Mouse (Mus musculus): ENCODE measurements around the gene Csad. TPM values are rescaled to one million over a fixed set of nuclear protein-coding genes. Genes with fewer than 3 reads are reported as not detected.
A peak's percentile ranks its signal among the peaks of the same experiment; 100 is the strongest.

The Csad gene
- polyA plus RNA-seq, 1 experiment: 77.6 TPM

- TF ChIP-seq POLR2A (IDR thresholded peaks at IDR 0.05; ENCODE audit: control insufficient read depth, extremely low read depth, insufficient read depth, low read length, poor library complexity): no peak
- TF ChIP-seq CTCF (IDR thresholded peaks at IDR 0.05; ENCODE audit: borderline replicate concordance, control insufficient read depth, extremely low read depth, insufficient read depth, low read length, poor library complexity): no peak
- H3K36me3 ChIP-seq (ENCODE audit: control insufficient read depth, insufficient read depth, low read length): no peaks in the 10 kb centered on the region
- no peaks in the 10 kb centered on the region for H3K27me3 ChIP-seq (ENCODE audit: control insufficient read depth, insufficient read depth, low read length)
- peak overlapping the region; percentile 68 for H3K27ac ChIP-seq (ENCODE audit: control insufficient read depth, insufficient read depth, low read length)
- H3K4me3 ChIP-seq (ENCODE audit: control insufficient read depth, insufficient read depth, low read length): peak overlapping the region; percentile 43
- H3K4me1 ChIP-seq (replicated peaks; ENCODE audit: control insufficient read depth, insufficient read depth, low read length): peaks cover 9% of the 10 kb centered on the region
- under 1% methylated on average over 21 of the region's 21 CpGs for WGBS
- peak; percentile 76 for DNase-seq
Measured at GRCm38 (mm10) chr15:102224992-102225617, 20.6 kb upstream of the Csad start.

GRCm38 (mm10) chr15:102224186-102224991, 19.9 kb upstream of the Csad start:
- TF ChIP-seq POLR2A (IDR thresholded peaks at IDR 0.05; ENCODE audit: control insufficient read depth, extremely low read depth, insufficient read depth, low read length, poor library complexity) (0 out of 2 replicates have a peak, but pooled peaks have one; percentile 8), CTCF (IDR thresholded peaks at IDR 0.05; ENCODE audit: borderline replicate concordance, control insufficient read depth, extremely low read depth, insufficient read depth, low read length, poor library complexity) (peak; percentile 91)
- Histone ChIP-seq H3K27me3 (ENCODE audit: control insufficient read depth, insufficient read depth, low read length) (no peaks in the 10 kb centered on the region), H3K4me1 (replicated peaks; ENCODE audit: control insufficient read depth, insufficient read depth, low read length) (peaks cover 9% of the 10 kb centered on the region), H3K36me3 (ENCODE audit: control insufficient read depth, insufficient read depth, low read length) (no peaks in the 10 kb centered on the region), H3K27ac (ENCODE audit: control insufficient read depth, insufficient read depth, low read length) (peak overlapping the region; percentile 67), H3K4me3 (ENCODE audit: control insufficient read depth, insufficient read depth, low read length) (peak overlapping the region; percentile 43)
- peak; percentile 91 for DNase-seq
- WGBS: 13% methylated on average over 42 of the region's 43 CpGs

- no peak for DNase-seq
- TF ChIP-seq POLR2A (IDR thresholded peaks at IDR 0.05; ENCODE audit: control insufficient read depth, extremely low read depth, insufficient read depth, low read length, poor library complexity) (no peak), CTCF (IDR thresholded peaks at IDR 0.05; ENCODE audit: borderline replicate concordance, control insufficient read depth, extremely low read depth, insufficient read depth, low read length, poor library complexity) (no peak)
- Histone ChIP-seq H3K4me1 (replicated peaks; ENCODE audit: control insufficient read depth, insufficient read depth, low read length) (peaks cover 9% of the 10 kb centered on the region), H3K36me3 (ENCODE audit: control insufficient read depth, insufficient read depth, low read length) (no peaks in the 10 kb centered on the region), H3K27me3 (ENCODE audit: control insufficient read depth, insufficient read depth, low read length) (no peaks in the 10 kb centered on the region), H3K4me3 (ENCODE audit: control insufficient read depth, insufficient read depth, low read length) (no peak overlapping the region), H3K27ac (ENCODE audit: control insufficient read depth, insufficient read depth, low read length) (no peak overlapping the region)
- 88% methylated on average over 10 of the region's 10 CpGs for WGBS
Measured at GRCm38 (mm10) chr15:102222386-102222785, 17.9 kb upstream of the Csad start.

- no peak overlapping the region for H3K27ac ChIP-seq (ENCODE audit: control insufficient read depth, insufficient read depth, low read length)
- H3K27me3 ChIP-seq (ENCODE audit: control insufficient read depth, insufficient read depth, low read length): no peaks in the 10 kb centered on the region
- no peaks in the 10 kb centered on the region for H3K4me1 ChIP-seq (replicated peaks; ENCODE audit: control insufficient read depth, insufficient read depth, low read length)
- H3K4me3 ChIP-seq (ENCODE audit: control insufficient read depth, insufficient read depth, low read length): no peak overlapping the region
- DNase-seq: no peak
- TF ChIP-seq CTCF (IDR thresholded peaks at IDR 0.05; ENCODE audit: borderline replicate concordance, control insufficient read depth, extremely low read depth, insufficient read depth, low read length, poor library complexity) (no peak), POLR2A (IDR thresholded peaks at IDR 0.05; ENCODE audit: control insufficient read depth, extremely low read depth, insufficient read depth, low read length, poor library complexity) (no peak)
- peaks cover 31% of the 10 kb centered on the region for H3K36me3 ChIP-seq (ENCODE audit: control insufficient read depth, insufficient read depth, low read length)
- 94% methylated on average over 7 of the region's 7 CpGs for WGBS
Measured at GRCm38 (mm10) chr15:102217325-102217724, 12.8 kb upstream of the Csad start.

GRCm38 (mm10) chr15:102216459-102217228, 12.1 kb upstream of the Csad start:
- TF ChIP-seq POLR2A (IDR thresholded peaks at IDR 0.05; ENCODE audit: control insufficient read depth, extremely low read depth, insufficient read depth, low read length, poor library complexity): no peak
- TF ChIP-seq CTCF (IDR thresholded peaks at IDR 0.05; ENCODE audit: borderline replicate concordance, control insufficient read depth, extremely low read depth, insufficient read depth, low read length, poor library complexity): no peak
- peaks cover 37% of the 10 kb centered on the region for H3K36me3 ChIP-seq (ENCODE audit: control insufficient read depth, insufficient read depth, low read length)
- H3K4me1 ChIP-seq (replicated peaks; ENCODE audit: control insufficient read depth, insufficient read depth, low read length): no peaks in the 10 kb centered on the region
- H3K4me3 ChIP-seq (ENCODE audit: control insufficient read depth, insufficient read depth, low read length): no peak overlapping the region
- H3K27ac ChIP-seq (ENCODE audit: control insufficient read depth, insufficient read depth, low read length): no peak overlapping the region
- no peak for DNase-seq
- no peaks in the 10 kb centered on the region for H3K27me3 ChIP-seq (ENCODE audit: control insufficient read depth, insufficient read depth, low read length)
- WGBS: 97% methylated on average over 16 of the region's 16 CpGs

GRCm38 (mm10) chr15:102215624-102216023, 11.1 kb upstream of the Csad start:
- no peak overlapping the region for H3K27ac ChIP-seq (ENCODE audit: control insufficient read depth, insufficient read depth, low read length)
- no peaks in the 10 kb centered on the region for H3K27me3 ChIP-seq (ENCODE audit: control insufficient read depth, insufficient read depth, low read length)
- peaks cover 40% of the 10 kb centered on the region for H3K36me3 ChIP-seq (ENCODE audit: control insufficient read depth, insufficient read depth, low read length)
- DNase-seq: no peak
- H3K4me3 ChIP-seq (ENCODE audit: control insufficient read depth, insufficient read depth, low read length): no peak overlapping the region
- 92% methylated on average over 6 of the region's 6 CpGs for WGBS
- TF ChIP-seq POLR2A (IDR thresholded peaks at IDR 0.05; ENCODE audit: control insufficient read depth, extremely low read depth, insufficient read depth, low read length, poor library complexity) (no peak), CTCF (IDR thresholded peaks at IDR 0.05; ENCODE audit: borderline replicate concordance, control insufficient read depth, extremely low read depth, insufficient read depth, low read length, poor library complexity) (no peak)
- no peaks in the 10 kb centered on the region for H3K4me1 ChIP-seq (replicated peaks; ENCODE audit: control insufficient read depth, insufficient read depth, low read length)

Data from thymus, adult 2 months (tissue).